In the genomic region with DNA sequence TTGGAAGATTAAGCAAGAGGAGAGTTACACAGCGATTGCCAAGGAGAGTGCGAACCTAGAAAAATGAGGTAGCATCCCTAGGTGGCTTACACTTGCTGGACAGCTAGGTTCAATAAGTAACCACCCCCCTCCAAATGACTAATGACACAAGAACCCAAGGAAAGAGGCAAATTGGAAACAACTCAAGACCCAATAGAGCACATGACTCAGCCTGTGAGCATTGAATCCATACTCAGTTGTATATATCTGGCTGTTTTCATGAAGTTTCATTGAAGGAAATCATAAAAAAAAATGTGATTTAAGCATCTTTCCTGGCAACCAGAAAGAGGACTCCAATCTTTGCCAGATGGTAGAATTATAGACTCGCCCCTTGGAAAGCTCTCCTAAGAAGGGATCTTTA, we compare ENCODE assay signal across 18 mouse cellular contexts.
DNase-seq lines count a peak whose midpoint lies in the region; ATAC-seq and TF ChIP-seq lines count a peak whose summit lies in the region.
"Had no signal": no experiment of that assay in that cellular context is flagged by ENCODE, and none has a peak within 500 bp of the region (broad histone marks: within the 10 kb centered on the region; RNA-seq: fewer than 3 reads in every experiment).

No protein-coding gene starts in this region.

- DNase-seq in limb, embryonic 11.5 days (ENCODE audit: low spot score), result peak; percentile 2
- no peak for DNase-seq in limb, embryonic 10.5 days (ENCODE audit: low spot score)
- no peak for DNase-seq in urinary bladder, adult 2 months (ENCODE audit: low spot score)
- DNase-seq in adrenal gland, postnatal 10 days, result no peak
- DNase-seq: adrenal gland, postnatal 14 days; cerebellum, adult 11 months; cerebellum, adult 8-10 months; cerebellum, postnatal 10 days; forebrain, postnatal 0 days; gastrocnemius, adult 2 months; gastrocnemius, postnatal 14 days had no signal

- H3K79me2 ChIP-seq in myocyte (ENCODE audit: control insufficient read depth, insufficient read depth), result no peaks in the 10 kb centered on the region

- TF ChIP-seq POLR2A in embryonic fibroblast, embryonic 13.5 days (IDR thresholded peaks at IDR 0.05; ENCODE audit: low read depth, low read length), result no peak
- TF ChIP-seq POLR2A in myocyte (IDR thresholded peaks at IDR 0.05; ENCODE audit: insufficient read length, low read depth), result no peak

- H3K36me3 ChIP-seq in limb, embryonic 11.5 days (ENCODE audit: control insufficient read depth, insufficient read depth, low read length), result no peaks in the 10 kb centered on the region
- H3K36me3 ChIP-seq in limb, embryonic 10.5 days, result no peaks in the 10 kb centered on the region
- H3K36me3 ChIP-seq in myocyte (ENCODE audit: control insufficient read depth, insufficient read depth), result no peaks in the 10 kb centered on the region
- H3K36me3 ChIP-seq: hindbrain, embryonic 12.5 days; hindbrain, embryonic 15.5 days had no signal

- H3K9me3 ChIP-seq in limb, embryonic 11.5 days (ENCODE audit: control insufficient read depth, low read length), result no peaks in the 10 kb centered on the region
- H3K9me3 ChIP-seq in limb, embryonic 10.5 days (replicated peaks), result no peaks in the 10 kb centered on the region
- H3K9me3 ChIP-seq: hindbrain, embryonic 12.5 days; hindbrain, embryonic 15.5 days had no signal

- WGBS in limb, embryonic 11.5 days, result 82% methylated on average over 3 of the region's 3 CpGs
- 91% methylated on average over 3 of the region's 3 CpGs for WGBS in limb, embryonic 10.5 days

- no peaks in the 10 kb centered on the region for H3K27me3 ChIP-seq in limb, embryonic 11.5 days (ENCODE audit: control insufficient read depth, insufficient read depth, low read length)
- H3K27me3 ChIP-seq in limb, embryonic 10.5 days (ENCODE audit: low read depth, poor library complexity, severe bottlenecking), result no peaks in the 10 kb centered on the region
- no peaks in the 10 kb centered on the region for H3K27me3 ChIP-seq in myocyte (ENCODE audit: control insufficient read depth, insufficient read depth, insufficient read length)
- H3K27me3 ChIP-seq: hindbrain, embryonic 12.5 days; hindbrain, embryonic 15.5 days; Patski had no signal

- TF ChIP-seq CTCF in embryonic fibroblast, embryonic 13.5 days (IDR thresholded peaks at IDR 0.05; ENCODE audit: borderline replicate concordance, insufficient read depth, low read length), result no peak

- no peak for ATAC-seq in limb, embryonic 11.5 days (ENCODE audit: insufficient number of reproducible peaks, low FRiP score, low TSS enrichment, low read depth)
- ATAC-seq: forebrain, embryonic 14.5 days; forebrain, postnatal 0 days; Patski had no signal

- no peak overlapping the region for H3K4me3 ChIP-seq in limb, embryonic 11.5 days (ENCODE audit: low read depth, low read length)
- H3K4me3 ChIP-seq in limb, embryonic 10.5 days, result no peak overlapping the region
- H3K4me3 ChIP-seq in embryonic fibroblast, embryonic 13.5 days (ENCODE audit: insufficient read depth, low read length), result no peak overlapping the region
- H3K4me3 ChIP-seq in myocyte, result no peak overlapping the region
- H3K4me3 ChIP-seq: gastrocnemius, adult 2 months; hindbrain, embryonic 12.5 days; hindbrain, embryonic 15.5 days had no signal

- no peak overlapping the region for H3K9ac ChIP-seq in limb, embryonic 11.5 days (ENCODE audit: low read length)
- H3K9ac ChIP-seq: forebrain, postnatal 0 days; hindbrain, embryonic 12.5 days; hindbrain, embryonic 15.5 days had no signal

- no peak overlapping the region for H3K4me2 ChIP-seq in limb, embryonic 11.5 days (ENCODE audit: low read depth, severe bottlenecking)
- peak overlapping the region; percentile 14 for H3K4me2 ChIP-seq in myocyte (ENCODE audit: low read depth)
- H3K4me2 ChIP-seq: heart, embryonic 11.5 days; hindbrain, embryonic 12.5 days; hindbrain, embryonic 15.5 days had no signal

- no peak overlapping the region for H3K27ac ChIP-seq in limb, embryonic 11.5 days (replicated peaks; ENCODE audit: low read depth, low read length)
- H3K27ac ChIP-seq in limb, embryonic 10.5 days, result no peak overlapping the region
- peak overlapping the region; percentile 71 for H3K27ac ChIP-seq in embryonic fibroblast, embryonic 13.5 days (ENCODE audit: insufficient read depth, low read length)
- H3K27ac ChIP-seq: gastrocnemius, adult 2 months; hindbrain, embryonic 12.5 days; hindbrain, embryonic 15.5 days had no signal

- no peak overlapping the region for H3ac ChIP-seq in myocyte (ENCODE audit: control insufficient read depth, insufficient read length)

- no peaks in the 10 kb centered on the region for H3K4me1 ChIP-seq in limb, embryonic 11.5 days (ENCODE audit: control insufficient read depth, insufficient read depth, low read length)
- H3K4me1 ChIP-seq in limb, embryonic 10.5 days, result 0 out of 2 replicates have a peak, but pooled peaks cover 3% of the 10 kb centered on the region
- peaks cover 3% of the 10 kb centered on the region for H3K4me1 ChIP-seq in embryonic fibroblast, embryonic 13.5 days (ENCODE audit: control insufficient read depth, insufficient read depth, low read length)
- H3K4me1 ChIP-seq: hindbrain, embryonic 12.5 days; hindbrain, embryonic 15.5 days had no signal

TF ChIP-seq in myocyte, 11 proteins besides CTCF, POLR2A, EP300 and RAD21:
- TF ChIP-seq REST (IDR thresholded peaks at IDR 0.05; ENCODE audit: insufficient read depth, insufficient read length), result no peak
- TF ChIP-seq MAX (IDR thresholded peaks at IDR 0.05; ENCODE audit: low read depth), result no peak
- peak; percentile 51 for TF ChIP-seq USF1 (IDR thresholded peaks at IDR 0.05; ENCODE audit: low read depth)
- TF ChIP-seq SRF (IDR thresholded peaks at IDR 0.05; ENCODE audit: control insufficient read depth, insufficient read length, low read depth), result no peak
- TF ChIP-seq MYOG (IDR thresholded peaks at IDR 0.05; ENCODE audit: control insufficient read depth in 1 of 3, insufficient read depth in 1 of 3, insufficient read length in 2 of 3, low read depth in 2 of 3), result no peak
